Mouse (Mus musculus) naive thymus-derived CD4-positive, alpha-beta T cell, adult 5 months (primary cell): ENCODE results near the gene Lim2. TPM values are rescaled to one million over a fixed set of nuclear protein-coding genes. Genes with fewer than 3 reads are reported as not detected.

Experiments used
- polyA plus RNA-seq: library from polyadenylated mRNA; unstranded; fragments of 100-300 nt; shearing (Covaris generic); gene quantifications from one replicate; pipeline ENCODE4 v1.2.1, GENCODE M21; 2017

Lim2 gene
- polyA plus RNA-seq: not detected

GRCm38 (mm10) chr7:43427406-43427805 is at the start of gene Lim2:
Gene Lim2 (plus strand): TSS chr7:43427670.

GRCm38 (mm10) chr7:43408131-43408553 is 19.3 kb upstream of the Lim2 start, which contains the start of gene Siglecg:
Gene Siglecg (plus strand): TSS chr7:43408204.

GRCm38 (mm10) chr7:43436341-43437255 is 9.1 kb downstream of the Lim2 start, which contains the start of gene Nkg7:
Gene Nkg7 (plus strand): TSS chr7:43437073.

GRCm38 (mm10) chr7:43440482-43440881 is 13.0 kb downstream of the Lim2 start, which contains the start of gene Cldnd2:
Gene Cldnd2 (plus strand): TSS chr7:43440782.

GRCm38 (mm10) chr7:43443917-43444293 is 16.4 kb downstream of the Lim2 start, which contains the start of the genes Etfb and Gm45233:
Gene Etfb (plus strand): TSS chr7:43444083.
Gene Gm45233 (plus strand): TSS chr7:43444128.

GRCm38 (mm10) chr7:43462851-43463250 is 35.4 kb downstream of the Lim2 start, which contains the start of gene Vsig10l:
Gene Vsig10l (plus strand): TSS chr7:43463151.

Other genes with a start within 250 kb of the Lim2 start
- 17.8 TPM for gene Zfp715, start 114.4 kb upstream of the Lim2 start, polyA plus RNA-seq
- gene Siglecf, start 76.3 kb upstream of the Lim2 start, polyA plus RNA-seq: not detected
- gene Siglecg, start 19.5 kb upstream of the Lim2 start, polyA plus RNA-seq: 0.14 TPM
- 3.4 TPM for gene Nkg7, start 9.4 kb downstream of the Lim2 start, polyA plus RNA-seq
- not detected for gene Cldnd2, start 13.1 kb downstream of the Lim2 start, polyA plus RNA-seq
- gene Etfb, start 16.4 kb downstream of the Lim2 start, polyA plus RNA-seq: 36.6 TPM
- gene Gm45233, start 16.5 kb downstream of the Lim2 start, polyA plus RNA-seq: not detected
- 0.75 TPM for gene Vsig10l, start 35.5 kb downstream of the Lim2 start, polyA plus RNA-seq
- not detected for gene Iglon5, start 62.4 kb downstream of the Lim2 start, polyA plus RNA-seq
- gene 4931406B18Rik, start 78.3 kb downstream of the Lim2 start, polyA plus RNA-seq: not detected
- gene Cd33, start 116.8 kb downstream of the Lim2 start, polyA plus RNA-seq: not detected
- gene Zfp658, start 134.6 kb downstream of the Lim2 start, polyA plus RNA-seq: 4.4 TPM
- gene Zfp719, start 151.9 kb downstream of the Lim2 start, polyA plus RNA-seq: 4.4 TPM
- gene Zfp819, start 179.5 kb downstream of the Lim2 start, polyA plus RNA-seq: not detected
- gene Ceacam18, start 207.0 kb downstream of the Lim2 start, polyA plus RNA-seq: not detected
- gene Siglece, start 232.5 kb downstream of the Lim2 start, polyA plus RNA-seq: 0.50 TPM
- 6.1 TPM for gene Ctu1, start 244.3 kb downstream of the Lim2 start, polyA plus RNA-seq